9 mouse cellular contexts compared by ENCODE assay signal in the genomic region with DNA sequence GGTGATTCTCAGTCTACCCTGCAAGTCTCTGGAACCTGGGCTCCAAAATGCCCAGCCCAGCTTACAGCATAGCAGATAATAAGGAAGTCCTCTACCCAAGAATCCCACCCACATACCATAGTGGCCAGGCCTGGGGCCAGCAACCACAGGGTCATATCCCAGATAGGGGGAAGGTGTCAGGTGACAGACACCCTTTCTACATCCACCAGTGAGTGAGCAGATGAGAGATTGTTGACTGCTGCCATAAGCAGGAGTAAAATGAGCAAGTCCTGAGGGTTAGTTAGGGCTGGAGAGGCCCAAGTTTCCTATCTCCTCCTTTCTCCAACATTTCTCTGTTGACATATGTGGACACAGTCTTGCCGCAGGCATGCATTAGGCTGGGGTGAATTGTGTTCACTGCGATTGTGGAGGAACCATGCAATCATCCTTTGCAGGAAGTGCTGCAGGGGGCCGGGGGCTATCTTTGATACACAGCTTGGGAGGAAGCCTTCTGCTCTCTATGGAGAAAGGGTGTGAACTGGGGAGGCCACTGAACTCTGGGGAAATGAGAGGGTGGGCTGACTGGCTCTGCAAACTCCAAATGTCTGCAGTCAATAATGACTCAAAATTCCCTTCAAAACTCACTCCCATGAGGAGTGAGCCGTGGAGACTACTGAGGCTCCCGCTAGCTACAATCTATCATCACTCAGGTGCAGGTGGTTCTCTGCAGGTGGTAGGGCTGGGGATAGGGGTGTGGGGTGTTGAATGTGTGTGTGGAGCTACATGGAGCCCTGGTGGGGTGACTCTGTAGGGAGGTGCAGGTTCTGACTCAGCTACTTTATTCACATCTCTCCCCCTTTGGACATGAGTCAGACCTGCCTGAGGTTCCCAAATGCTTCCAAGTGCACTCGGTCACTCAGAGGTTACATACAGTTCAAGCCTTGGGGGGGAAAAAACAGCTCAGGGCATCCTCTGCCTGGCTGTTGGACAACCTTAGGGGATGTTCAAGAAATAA. TPM values are rescaled to one million over a fixed set of nuclear protein-coding genes. Genes with fewer than 3 reads are reported as not detected.
DNase-seq lines count a peak whose midpoint lies in the region; ATAC-seq and TF ChIP-seq lines count a peak whose summit lies in the region.
"Had no signal": no experiment of that assay in that cellular context is flagged by ENCODE, and none has a peak within 500 bp of the region (broad histone marks: within the 10 kb centered on the region; RNA-seq: fewer than 3 reads in every experiment).

No protein-coding gene starts in this region.

- H3K4me1 ChIP-seq in heart, embryonic 15.5 days (replicated peaks): peaks cover 21% of the 10 kb centered on the region
- peaks cover 0 to 27% of the 10 kb centered on the region in 2 experiments; a peak in 3 of 4 replicates for H3K4me1 ChIP-seq in MEL (ENCODE audit: control insufficient read depth in 1 of 2, insufficient read depth in 2 of 2, low read length in 2 of 2)
- H3K4me1 ChIP-seq in liver, embryonic 11.5 days (replicated peaks; ENCODE audit: control insufficient read depth, insufficient read depth, low read length): peaks cover 25% of the 10 kb centered on the region
- H3K4me1 ChIP-seq in stomach, embryonic 15.5 days: no peaks in the 10 kb centered on the region
- no peaks in the 10 kb centered on the region for H3K4me1 ChIP-seq in kidney, adult 2 months (ENCODE audit: control insufficient read depth, insufficient read depth, low read length)
- no peaks in the 10 kb centered on the region for H3K4me1 ChIP-seq in hindbrain, embryonic 13.5 days (replicated peaks)
- H3K4me1 ChIP-seq: embryonic facial prominence, embryonic 15.5 days had no signal

- no peak for TF ChIP-seq CTCF in MEL (IDR thresholded peaks at IDR 0.05 in 2 of 3, conservative IDR thresholded peaks at IDR 0.05 in 1 of 3; ENCODE audit: control insufficient read depth in 1 of 3, insufficient read depth in 1 of 3, low read depth in 2 of 3, low read length in 3 of 3, poor library complexity in 1 of 3, severe bottlenecking in 1 of 3)
- no peak for TF ChIP-seq CTCF in kidney, adult 2 months (conservative IDR thresholded peaks at IDR 0.05; ENCODE audit: insufficient read depth, insufficient read length, low read depth, low read length)

- 62% methylated on average over 6 of the region's 6 CpGs for WGBS in heart, embryonic 15.5 days
- 36% methylated on average over 6 of the region's 6 CpGs for WGBS in liver, embryonic 11.5 days
- WGBS in stomach, embryonic 15.5 days: 57% methylated on average over 6 of the region's 6 CpGs
- 71% methylated on average over 6 of the region's 6 CpGs for WGBS in kidney, adult 2 months
- WGBS in hindbrain, embryonic 13.5 days: 81% methylated on average over 6 of the region's 6 CpGs

- ATAC-seq in heart, embryonic 15.5 days (replicated peaks; ENCODE audit: insufficient number of reproducible peaks, insufficient read depth, low FRiP score, low read depth): peak; percentile 43; the same call in 1 of the 2 replicates
- ATAC-seq in liver, embryonic 11.5 days (replicated peaks; ENCODE audit: low FRiP score): peak; percentile 77
- peak; percentile 57; the same call in 1 of the 2 replicates for ATAC-seq in stomach, embryonic 15.5 days (ENCODE audit: insufficient read depth, low FRiP score, low read depth)
- no peak for ATAC-seq in hindbrain, embryonic 13.5 days (ENCODE audit: low FRiP score)

- peak overlapping the region; percentile 21; the same call in 1 of the 2 replicates for H3K27ac ChIP-seq in heart, embryonic 15.5 days
- H3K27ac ChIP-seq in MEL (ENCODE audit: control insufficient read depth, low read depth, low read length): peak overlapping the region; percentile 84
- peak overlapping the region; percentile 78 for H3K27ac ChIP-seq in liver, embryonic 11.5 days (ENCODE audit: low read depth, low read length)
- H3K27ac ChIP-seq in stomach, embryonic 15.5 days: no peak overlapping the region
- H3K27ac ChIP-seq in kidney, adult 2 months (ENCODE audit: insufficient read depth, low read depth, low read length): no peak overlapping the region
- H3K27ac ChIP-seq in hindbrain, embryonic 13.5 days: no peak overlapping the region
- H3K27ac ChIP-seq: embryonic facial prominence, embryonic 15.5 days had no signal

- peak; percentile 7 to 70; a peak in 3 of 4 replicates for TF ChIP-seq EP300 in MEL (IDR thresholded peaks at IDR 0.05; ENCODE audit: low read depth in 1 of 2, low read length in 2 of 2)

- peaks cover 9% of the 10 kb centered on the region for H3K79me2 ChIP-seq in MEL (ENCODE audit: control insufficient read depth, insufficient read depth, low read length, poor library complexity)

- peak overlapping the region; percentile 11; the same call in 1 of the 2 replicates for H3K4me3 ChIP-seq in heart, embryonic 15.5 days
- peak overlapping the region; percentile 69 to 75 for H3K4me3 ChIP-seq in MEL (ENCODE audit: control insufficient read depth in 1 of 2, insufficient read depth in 1 of 2, low read depth in 2 of 2, low read length in 2 of 2)
- peak overlapping the region; percentile 43 for H3K4me3 ChIP-seq in liver, embryonic 11.5 days (ENCODE audit: low read depth, low read length)
- H3K4me3 ChIP-seq in stomach, embryonic 15.5 days (replicated peaks): 0 out of 2 replicates have a peak overlapping the region, but pooled peaks have one; percentile 0
- no peak overlapping the region for H3K4me3 ChIP-seq in kidney, adult 2 months (ENCODE audit: insufficient read depth, low read depth, low read length)
- no peak overlapping the region for H3K4me3 ChIP-seq in hindbrain, embryonic 13.5 days
- H3K4me3 ChIP-seq: embryonic facial prominence, embryonic 15.5 days had no signal

- no peak for DNase-seq in heart, adult 8-10 months (ENCODE audit: low spot score)
- DNase-seq in MEL (ENCODE audit: low read depth, low spot score): peak; percentile 85
- DNase-seq in liver, embryonic 11.5 days (ENCODE audit: low spot score): peak; percentile 46
- no peak for DNase-seq in kidney, adult 2 months
- DNase-seq in urinary bladder, postnatal 14 days (ENCODE audit: low spot score): no peak

- no peaks in the 10 kb centered on the region for H3K36me3 ChIP-seq in heart, embryonic 15.5 days
- peaks cover 0 to 19% of the 10 kb centered on the region in 2 experiments; a peak in 2 of 4 replicates for H3K36me3 ChIP-seq in MEL (ENCODE audit: control insufficient read depth in 1 of 2, insufficient read depth in 2 of 2, low read length in 2 of 2)
- no peaks in the 10 kb centered on the region for H3K36me3 ChIP-seq in liver, embryonic 11.5 days (ENCODE audit: control insufficient read depth, insufficient read depth, low read length)
- H3K36me3 ChIP-seq in stomach, embryonic 15.5 days: no peaks in the 10 kb centered on the region
- H3K36me3 ChIP-seq in kidney, adult 2 months (ENCODE audit: control insufficient read depth, insufficient read depth, low read length): no peaks in the 10 kb centered on the region
- H3K36me3 ChIP-seq in hindbrain, embryonic 13.5 days: no peaks in the 10 kb centered on the region
- H3K36me3 ChIP-seq: embryonic facial prominence, embryonic 15.5 days had no signal

- no peaks in the 10 kb centered on the region for H3K27me3 ChIP-seq in heart, embryonic 15.5 days
- no peaks in the 10 kb centered on the region for H3K27me3 ChIP-seq in MEL (ENCODE audit: control insufficient read depth in 1 of 2, insufficient read depth in 2 of 2, low read length in 2 of 2)
- no peaks in the 10 kb centered on the region for H3K27me3 ChIP-seq in liver, embryonic 11.5 days (replicated peaks; ENCODE audit: control insufficient read depth, insufficient read depth, low read length)
- H3K27me3 ChIP-seq in stomach, embryonic 15.5 days (replicated peaks): no peaks in the 10 kb centered on the region
- H3K27me3 ChIP-seq in kidney, adult 2 months (replicated peaks; ENCODE audit: control insufficient read depth, insufficient read depth, low read length): no peaks in the 10 kb centered on the region
- H3K27me3 ChIP-seq in hindbrain, embryonic 13.5 days: no peaks in the 10 kb centered on the region
- H3K27me3 ChIP-seq: embryonic facial prominence, embryonic 15.5 days had no signal

- TF ChIP-seq RAD21 in MEL (IDR thresholded peaks at IDR 0.05; ENCODE audit: low read depth, low read length): no peak

- H3K9ac ChIP-seq in heart, embryonic 15.5 days: no peak overlapping the region
- peak overlapping the region; percentile 78 for H3K9ac ChIP-seq in MEL (ENCODE audit: control insufficient read depth, low read depth, low read length, poor library complexity, severe bottlenecking)
- H3K9ac ChIP-seq in liver, embryonic 11.5 days (ENCODE audit: low read depth, low read length): peak overlapping the region; percentile 64
- H3K9ac ChIP-seq in stomach, embryonic 15.5 days: no peak overlapping the region
- H3K9ac ChIP-seq in hindbrain, embryonic 13.5 days: no peak overlapping the region
- H3K9ac ChIP-seq: embryonic facial prominence, embryonic 15.5 days had no signal

- no peaks in the 10 kb centered on the region for H3K9me3 ChIP-seq in heart, embryonic 15.5 days (replicated peaks)
- no peaks in the 10 kb centered on the region for H3K9me3 ChIP-seq in MEL (replicated peaks; ENCODE audit: insufficient read depth, low read length)
- no peaks in the 10 kb centered on the region for H3K9me3 ChIP-seq in liver, embryonic 11.5 days (ENCODE audit: control insufficient read depth, low read length)
- no peaks in the 10 kb centered on the region for H3K9me3 ChIP-seq in stomach, embryonic 15.5 days
- H3K9me3 ChIP-seq in hindbrain, embryonic 13.5 days: no peaks in the 10 kb centered on the region
- H3K9me3 ChIP-seq: embryonic facial prominence, embryonic 15.5 days had no signal

- TF ChIP-seq POLR2A in MEL (IDR thresholded peaks at IDR 0.05; ENCODE audit: control insufficient read depth in 1 of 2, insufficient read depth in 1 of 2, low read depth in 1 of 2, low read length in 2 of 2, poor library complexity in 1 of 2): no peak
- no peak for TF ChIP-seq POLR2A in kidney, adult 2 months (IDR thresholded peaks at IDR 0.05; ENCODE audit: low read depth, low read length)

- 0 out of 2 replicates have a peak overlapping the region, but pooled peaks have one; percentile 2 for H3K4me2 ChIP-seq in heart, embryonic 15.5 days
- H3K4me2 ChIP-seq in liver, embryonic 11.5 days: peak overlapping the region; percentile 61
- no peak overlapping the region for H3K4me2 ChIP-seq in stomach, embryonic 15.5 days
- H3K4me2 ChIP-seq in hindbrain, embryonic 13.5 days: no peak overlapping the region
- H3K4me2 ChIP-seq: embryonic facial prominence, embryonic 15.5 days had no signal

RNA-seq across cellular contexts. Expression of gene Itgb2, which starts 1.3 kb away (rescaled TPM):
- 2.1 and 6.2 TPM in 2 replicates for polyA plus RNA-seq in heart, embryonic 15.5 days (2015; fragmentation: Nextera tagmentation; extraction: Ambion mirVana)
- 10 to 100 TPM in 1 of 4 experiments, 1 to 10 TPM in 3; 3.3 to 25.5 (median 3.7) TPM for total RNA-seq in heart, adult 8-10 months (2022)
- total RNA-seq in MEL (2012; rRNA removed): 36.7 and 36.9 TPM in 2 replicates
- polyA plus RNA-seq in MEL (2012; ENCODE audit: insufficient read depth in 1 of 2, insufficient read length in 2 of 2, low read depth in 1 of 2, low replicate concordance in 2 of 2, missing spikeins in 1 of 2): 10 to 100 TPM in 1 of 2 experiments, not detected in 1; 45.8 TPM
- 18.6 and 19.1 TPM in 2 replicates for polyA plus RNA-seq in liver, embryonic 11.5 days (2014; fragmentation: Nextera tagmentation; extraction: Ambion mirVana)
- 6.0 and 6.9 TPM in 2 replicates for polyA plus RNA-seq in stomach, embryonic 15.5 days (2015; fragmentation: Nextera tagmentation; extraction: Ambion mirVana)
- polyA plus RNA-seq in kidney, adult 2 months (2012; rRNA removed): 6.5 and 13.6 TPM in 2 replicates
- 0.67 and 0.90 TPM in 2 replicates for polyA plus RNA-seq in hindbrain, embryonic 13.5 days (2015; fragmentation: Nextera tagmentation; extraction: Ambion mirVana)

RNA-seq across cellular contexts. Expression of gene Fam207a, which starts 15.7 kb away (rescaled TPM):
- 21.3 and 28.1 TPM in 2 replicates for polyA plus RNA-seq in heart, embryonic 15.5 days (2015; fragmentation: Nextera tagmentation; extraction: Ambion mirVana)
- 10 to 100 TPM in 1 of 4 experiments, 1 to 10 TPM in 3; 8.0 to 12.4 (median 9.1) TPM for total RNA-seq in heart, adult 8-10 months (2022)
- 54.9 and 70.6 TPM in 2 replicates for total RNA-seq in MEL (2012; rRNA removed)
- polyA plus RNA-seq in MEL (2012; ENCODE audit: insufficient read depth in 1 of 2, insufficient read length in 2 of 2, low read depth in 1 of 2, low replicate concordance in 2 of 2, missing spikeins in 1 of 2): 10 to 100 TPM in 1 of 2 experiments, not detected in 1; 74.0 TPM
- 42.6 and 47.4 TPM in 2 replicates for polyA plus RNA-seq in liver, embryonic 11.5 days (2014; fragmentation: Nextera tagmentation; extraction: Ambion mirVana)
- 36.1 and 40.0 TPM in 2 replicates for polyA plus RNA-seq in stomach, embryonic 15.5 days (2015; fragmentation: Nextera tagmentation; extraction: Ambion mirVana)
- 30.5 and 31.4 TPM in 2 replicates for polyA plus RNA-seq in kidney, adult 2 months (2012; rRNA removed)
- 41.2 and 41.8 TPM in 2 replicates for polyA plus RNA-seq in hindbrain, embryonic 13.5 days (2015; fragmentation: Nextera tagmentation; extraction: Ambion mirVana)

RNA-seq across cellular contexts. Expression of gene Pttg1ip, which starts 50.2 kb away (rescaled TPM):
- polyA plus RNA-seq in heart, embryonic 15.5 days (2015; fragmentation: Nextera tagmentation; extraction: Ambion mirVana): 105 and 125 TPM in 2 replicates
- total RNA-seq in heart, adult 8-10 months (2022): 100 to 1,000 TPM; 132 to 142 (median 134) TPM
- 41.1 and 50.4 TPM in 2 replicates for total RNA-seq in MEL (2012; rRNA removed)
- 10 to 100 TPM in 1 of 2 experiments, not detected in 1; 53.1 TPM for polyA plus RNA-seq in MEL (2012; ENCODE audit: insufficient read depth in 1 of 2, insufficient read length in 2 of 2, low read depth in 1 of 2, low replicate concordance in 2 of 2, missing spikeins in 1 of 2)
- 94.0 and 99.7 TPM in 2 replicates for polyA plus RNA-seq in liver, embryonic 11.5 days (2014; fragmentation: Nextera tagmentation; extraction: Ambion mirVana)
- 174 and 178 TPM in 2 replicates for polyA plus RNA-seq in stomach, embryonic 15.5 days (2015; fragmentation: Nextera tagmentation; extraction: Ambion mirVana)
- 321 and 342 TPM in 2 replicates for polyA plus RNA-seq in kidney, adult 2 months (2012; rRNA removed)
- polyA plus RNA-seq in hindbrain, embryonic 13.5 days (2015; fragmentation: Nextera tagmentation; extraction: Ambion mirVana): 69.0 and 71.9 TPM in 2 replicates

Comparison
In these comparisons a context has a peak if more than half of its experiments do, and no peak if none do; other contexts are left out.
1. H3K27ac ChIP-seq: peak in heart, embryonic 15.5 days (single experiment), MEL (single experiment) and liver, embryonic 11.5 days (single experiment); none in stomach, embryonic 15.5 days (single experiment), kidney, adult 2 months (single experiment) and hindbrain, embryonic 13.5 days (single experiment).
2. H3K4me2 ChIP-seq: peak in heart, embryonic 15.5 days (single experiment) and liver, embryonic 11.5 days (single experiment); none in stomach, embryonic 15.5 days (single experiment) and hindbrain, embryonic 13.5 days (single experiment).
3. H3K4me3 ChIP-seq: peak in heart, embryonic 15.5 days (single experiment), MEL (2 of 2), liver, embryonic 11.5 days (single experiment) and stomach, embryonic 15.5 days (single experiment); none in kidney, adult 2 months (single experiment) and hindbrain, embryonic 13.5 days (single experiment).
4. H3K9ac ChIP-seq: peak in MEL (single experiment) and liver, embryonic 11.5 days (single experiment); none in heart, embryonic 15.5 days (single experiment), stomach, embryonic 15.5 days (single experiment) and hindbrain, embryonic 13.5 days (single experiment).
5. DNase-seq: peak in MEL (single experiment) and liver, embryonic 11.5 days (single experiment); none in heart, adult 8-10 months (single experiment), kidney, adult 2 months (single experiment) and urinary bladder, postnatal 14 days (single experiment).